ENCODE assay signal across 17 mouse cellular contexts in the genomic region with DNA sequence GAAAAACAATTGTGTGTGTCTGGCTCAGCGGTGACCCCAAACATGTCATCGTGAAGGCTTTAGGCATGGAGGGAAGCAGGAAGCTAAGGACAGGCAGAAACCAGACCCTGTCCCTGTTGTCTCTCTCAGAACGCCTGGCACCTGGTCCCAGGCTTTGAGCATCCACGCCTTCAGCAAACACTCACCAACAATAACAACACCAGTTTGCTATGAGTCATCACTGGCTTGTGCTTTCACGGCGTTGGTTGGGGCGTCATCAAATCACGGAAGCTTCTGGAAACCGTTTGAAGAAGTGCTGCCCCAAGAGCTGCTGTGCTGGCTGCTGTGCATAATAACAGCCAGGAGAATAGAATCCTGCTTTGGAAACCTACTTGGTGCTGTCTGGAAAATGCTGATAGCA. TPM values are rescaled to one million over a fixed set of nuclear protein-coding genes. Genes with fewer than 3 reads are reported as not detected.
DNase-seq lines count a peak whose midpoint lies in the region; ATAC-seq and TF ChIP-seq lines count a peak whose summit lies in the region.
"Had no signal": no experiment of that assay in that cellular context is flagged by ENCODE, and none has a peak within 500 bp of the region (broad histone marks: within the 10 kb centered on the region; RNA-seq: fewer than 3 reads in every experiment).

No protein-coding gene starts in this region.

- WGBS in intestine, embryonic 15.5 days = 64% methylated on average over 9 of the region's 9 CpGs
- WGBS in stomach, postnatal 0 days = 60% methylated on average over 9 of the region's 9 CpGs

- no peak overlapping the region for H3K9ac ChIP-seq in intestine, embryonic 15.5 days
- H3K9ac ChIP-seq in stomach, postnatal 0 days (ENCODE audit: low read length) = no peak overlapping the region
- H3K9ac ChIP-seq: forebrain, embryonic 12.5 days; heart, embryonic 15.5 days; midbrain, embryonic 12.5 days; neural tube, embryonic 12.5 days had no signal

- no peaks in the 10 kb centered on the region for H3K4me1 ChIP-seq in intestine, embryonic 15.5 days (replicated peaks)
- H3K4me1 ChIP-seq in stomach, postnatal 0 days (replicated peaks; ENCODE audit: control insufficient read depth, insufficient read depth) = no peaks in the 10 kb centered on the region
- H3K4me1 ChIP-seq: forebrain, embryonic 12.5 days; heart, embryonic 15.5 days; midbrain, embryonic 12.5 days; neural tube, embryonic 12.5 days had no signal

- peak; percentile 65 for ATAC-seq in intestine, embryonic 15.5 days
- ATAC-seq in stomach, postnatal 0 days (ENCODE audit: low FRiP score, low TSS enrichment) = peak; percentile 83
- ATAC-seq: hindbrain, embryonic 16.5 days had no signal

- peak; percentile 37 to 68 for DNase-seq in layer of hippocampus, adult 18-20 months (ENCODE audit: low spot score in 2 of 2)
- DNase-seq in layer of hippocampus, postnatal 10 days (ENCODE audit: low spot score in 2 of 2) = no peak
- peak; percentile 34 for DNase-seq in right cerebral cortex, adult 18-20 months
- no peak for DNase-seq in right cerebral cortex, postnatal 4 days
- DNase-seq in stomach, postnatal 0 days (ENCODE audit: low spot score) = peak; percentile 44
- no peak for DNase-seq in neural tube, embryonic 10.5 days (ENCODE audit: extremely low spot score, low spot score)
- DNase-seq: cerebellum, adult 9-10 months; gastrocnemius, postnatal 14 days; kidney, adult 2 months; kidney, postnatal 14 days had no signal

- no peaks in the 10 kb centered on the region for H3K9me3 ChIP-seq in intestine, embryonic 15.5 days
- H3K9me3 ChIP-seq in stomach, postnatal 0 days (ENCODE audit: control insufficient read depth, low read length) = no peaks in the 10 kb centered on the region
- H3K9me3 ChIP-seq: forebrain, embryonic 12.5 days; heart, embryonic 15.5 days; midbrain, embryonic 12.5 days; neural tube, embryonic 12.5 days had no signal

- no peak for TF ChIP-seq CTCF in stomach, postnatal 0 days (IDR thresholded peaks at IDR 0.05; ENCODE audit: low read depth)

- no peaks in the 10 kb centered on the region for H3K36me3 ChIP-seq in intestine, embryonic 15.5 days
- no peaks in the 10 kb centered on the region for H3K36me3 ChIP-seq in stomach, postnatal 0 days (ENCODE audit: control insufficient read depth, insufficient read depth, low read length)
- H3K36me3 ChIP-seq: forebrain, embryonic 12.5 days; heart, embryonic 15.5 days; midbrain, embryonic 12.5 days; neural tube, embryonic 12.5 days had no signal

- no peak for TF ChIP-seq EP300 in stomach, postnatal 0 days (optimal IDR thresholded peaks at IDR 0.05)

- H3K27ac ChIP-seq in intestine, embryonic 15.5 days = no peak overlapping the region
- peak overlapping the region; percentile 18; the same call in 1 of the 2 replicates for H3K27ac ChIP-seq in stomach, postnatal 0 days (replicated peaks)
- H3K27ac ChIP-seq: forebrain, embryonic 12.5 days; heart, embryonic 15.5 days; midbrain, embryonic 12.5 days; neural tube, embryonic 12.5 days had no signal

- no peak overlapping the region for H3K4me3 ChIP-seq in intestine, embryonic 15.5 days (replicated peaks)
- no peak overlapping the region for H3K4me3 ChIP-seq in stomach, postnatal 0 days (ENCODE audit: low read depth, low read length)
- H3K4me3 ChIP-seq: forebrain, embryonic 12.5 days; heart, embryonic 15.5 days; midbrain, embryonic 12.5 days; neural tube, embryonic 12.5 days had no signal

- no peak overlapping the region for H3K4me2 ChIP-seq in intestine, embryonic 15.5 days (replicated peaks)
- no peak overlapping the region for H3K4me2 ChIP-seq in stomach, postnatal 0 days (replicated peaks; ENCODE audit: low read depth)
- H3K4me2 ChIP-seq: forebrain, embryonic 12.5 days; heart, embryonic 15.5 days; liver, embryonic 11.5 days; midbrain, embryonic 12.5 days; neural tube, embryonic 12.5 days had no signal

- H3K27me3 ChIP-seq in intestine, embryonic 15.5 days (replicated peaks) = no peaks in the 10 kb centered on the region
- no peaks in the 10 kb centered on the region for H3K27me3 ChIP-seq in stomach, postnatal 0 days (ENCODE audit: control insufficient read depth, insufficient read depth, low read length)
- H3K27me3 ChIP-seq: forebrain, embryonic 12.5 days; heart, embryonic 15.5 days; midbrain, embryonic 12.5 days; neural tube, embryonic 12.5 days had no signal

RNA-seq across cellular contexts. Expression of a gene that starts 54.6 kb away (rescaled TPM):
- total RNA-seq in layer of hippocampus, adult 18-20 months (2021) = 100 to 1,000 TPM; 209 to 215 TPM
- 100 to 1,000 TPM; 113 to 120 TPM for total RNA-seq in layer of hippocampus, postnatal 10 days (2021)
- polyA plus RNA-seq in intestine, embryonic 15.5 days (2015; fragmentation: Nextera tagmentation; extraction: Ambion mirVana) = 3.8 and 4.4 TPM in 2 replicates
- 0.36 and 0.54 TPM in 2 replicates for polyA plus RNA-seq in stomach, postnatal 0 days (2015; fragmentation: Nextera tagmentation; extraction: Ambion mirVana)

Comparison
In these comparisons a context has a peak if more than half of its experiments do, and no peak if none do; other contexts are left out.
1. DNase-seq: peak in layer of hippocampus, adult 18-20 months (2 of 2), right cerebral cortex, adult 18-20 months (single experiment) and stomach, postnatal 0 days (single experiment); none in layer of hippocampus, postnatal 10 days (0 of 2), right cerebral cortex, postnatal 4 days (single experiment) and neural tube, embryonic 10.5 days (single experiment).